Mouse (Mus musculus) kidney, postnatal 0 days (tissue): Measurements from ENCODE around the gene Rpl12. TPM values are rescaled to one million over a fixed set of nuclear protein-coding genes. Genes with fewer than 3 reads are reported as not detected.

Source experiments
- ATAC-seq: fragments of 200-750 bp; cut with Nextera tagmentation; replicated peaks from 2 replicates; pipeline ENCODE4 v1.8.0; 2017; ENCODE audit warnings: low read depth, moderate number of reproducible peaks, moderate TSS enrichment, moderate library complexity; ENCODE audit not compliant: low FRiP score
- DNase-seq: peaks from one replicate; pipeline ENCODE4 v3.0.0-alpha.2; 2016; ENCODE audit warnings: low spot score
- H3K27ac ChIP-seq: fragments of 300-500 bp; sonication (generic); 2 replicates; pipeline ENCODE4 v1.5.1; 2014; ENCODE audit warnings: mild to moderate bottlenecking
- H3K27me3 ChIP-seq: fragments of 300-500 bp; sonication (generic); 2 replicates; pipeline ENCODE4 v1.6.1; 2014; ENCODE audit warnings: low read length, mixed read lengths; ENCODE audit not compliant: insufficient read depth
- H3K36me3 ChIP-seq: fragments of 300-500 bp; sonication (generic); 2 replicates; pipeline ENCODE4 v1.6.1; 2014; ENCODE audit warnings: low read length, mixed read lengths; ENCODE audit not compliant: insufficient read depth
- H3K4me1 ChIP-seq: fragments of 300-500 bp; sonication (generic); replicated peaks from 2 replicates; pipeline ENCODE4 v1.6.1; 2014; ENCODE audit warnings: antibody characterized with exemption, low read length, mixed read lengths; ENCODE audit not compliant: insufficient read depth
- H3K4me2 ChIP-seq: fragments of 300-500 bp; sonication (generic); 2 replicates; pipeline ENCODE4 v1.6.1; 2014; ENCODE audit warnings: mild to moderate bottlenecking, low read length, moderate library complexity, mixed read lengths
- H3K4me3 ChIP-seq: fragments of 300-500 bp; sonication (generic); replicated peaks from 2 replicates; pipeline ENCODE4 v1.5.1; 2014; ENCODE audit warnings: low read depth, low read length
- H3K9ac ChIP-seq: fragments of 300-500 bp; sonication (generic); 2 replicates; pipeline ENCODE4 v1.6.1; 2014; ENCODE audit warnings: low read depth, low read length
- H3K9me3 ChIP-seq: fragments of 300-500 bp; sonication (generic); replicated peaks from 2 replicates; pipeline ENCODE4 v1.6.1; 2016; ENCODE audit warnings: low read length, inconsistent platforms, mixed read lengths
- CTCF ChIP-seq: IDR thresholded peaks from 2 replicates; pipeline ENCODE4 v1.5.1; 2016; ENCODE audit warnings: antibody characterized with exemption, low read depth, mild to moderate bottlenecking, moderate library complexity
- WGBS: fragments of 180-500 bp; shearing (Covaris S2); extraction: QIAGEN DNeasy Blood & Tissue Kit; methylation state at CpG from one replicate; pipeline ENCODE4 v1.1.7; 2014; 5-methylcytosine and 5-hydroxymethylcytosine counted together
- polyA plus RNA-seq: library from polyadenylated mRNA; unstranded; fragments of >200 nt; fragmentation: Nextera tagmentation; extraction: Ambion mirVana; gene quantifications from 2 replicates; pipeline ENCODE4 v1.2.1, GENCODE M21; 2015

Gene Rpl12
- polyA plus RNA-seq, 1 experiment from 2014 or later, result 195 TPM

- TF ChIP-seq CTCF, result no peak
- ATAC-seq (no peak; the same call in 1 of the 2 replicates), DNase-seq (no peak)
- Histone ChIP-seq H3K27ac (no peak overlapping the region), H3K27me3 (no peaks in the 10 kb centered on the region), H3K9me3 (no peaks in the 10 kb centered on the region), H3K4me2 (no peak overlapping the region), H3K36me3 (peaks cover 38% of the 10 kb centered on the region), H3K4me3 (no peak overlapping the region), H3K4me1 (no peaks in the 10 kb centered on the region), H3K9ac (no peak overlapping the region)
- 85% methylated on average over 11 of the region's 12 CpGs for WGBS
Observed at GRCm38 (mm10) chr2:32926330-32927075, 34.9 kb upstream of the Rpl12 start.

- WGBS, result 73% methylated on average over 15 of the region's 15 CpGs
- no peak for DNase-seq
- no peak overlapping the region for H3K4me3 ChIP-seq
- H3K27ac ChIP-seq, result no peak overlapping the region
- H3K4me1 ChIP-seq, result no peaks in the 10 kb centered on the region
- ATAC-seq, result 0 out of 2 replicates have a peak, but pooled peaks have one; percentile 2
- TF ChIP-seq CTCF, result no peak
- peaks cover 26% of the 10 kb centered on the region for H3K36me3 ChIP-seq
- H3K9me3 ChIP-seq, result no peaks in the 10 kb centered on the region
- no peak overlapping the region for H3K9ac ChIP-seq
- no peak overlapping the region for H3K4me2 ChIP-seq
- no peaks in the 10 kb centered on the region for H3K27me3 ChIP-seq
Observed at GRCm38 (mm10) chr2:32927624-32928234, 33.6 kb upstream of the Rpl12 start.

- no peak overlapping the region for H3K27ac ChIP-seq
Observed at GRCm38 (mm10) chr2:32928235-32928946, 33.0 kb upstream of the Rpl12 start.

GRCm38 (mm10) chr2:32928947-32929829, 32.2 kb upstream of the Rpl12 start:
- 84% methylated on average over 19 of the region's 19 CpGs for WGBS
- Histone ChIP-seq H3K4me2 (no peak overlapping the region), H3K27me3 (no peaks in the 10 kb centered on the region), H3K9me3 (no peaks in the 10 kb centered on the region), H3K4me1 (no peaks in the 10 kb centered on the region), H3K27ac (no peak overlapping the region), H3K9ac (no peak overlapping the region), H3K4me3 (no peak overlapping the region), H3K36me3 (0 out of 2 replicates have a peak, but pooled peaks cover 15% of the 10 kb centered on the region)
- TF ChIP-seq CTCF, result no peak
- DNase-seq, result no peak
- ATAC-seq, result no peak

More at GRCm38 (mm10) chr2:32928235-32928946, 33.0 kb upstream of the Rpl12 start:
- 26% methylated on average over 10 of the region's 10 CpGs for WGBS
- H3K4me3 ChIP-seq, result no peak overlapping the region
- H3K4me1 ChIP-seq, result no peaks in the 10 kb centered on the region
- ATAC-seq (peak; percentile 47), DNase-seq (peak; percentile 90)
- peak; percentile 92 for TF ChIP-seq CTCF
- H3K9ac ChIP-seq, result no peak overlapping the region
- H3K27me3 ChIP-seq, result no peaks in the 10 kb centered on the region
- H3K9me3 ChIP-seq, result no peaks in the 10 kb centered on the region
- peaks cover 19% of the 10 kb centered on the region for H3K36me3 ChIP-seq
- no peak overlapping the region for H3K4me2 ChIP-seq

- H3K36me3 ChIP-seq, result 0 out of 2 replicates have a peak, but pooled peaks cover 10% of the 10 kb centered on the region
- H3K4me1 ChIP-seq, result no peaks in the 10 kb centered on the region
- H3K4me2 ChIP-seq, result no peak overlapping the region
- no peak overlapping the region for H3K9ac ChIP-seq
- ATAC-seq, result no peak
- no peak for DNase-seq
- no peaks in the 10 kb centered on the region for H3K9me3 ChIP-seq
- WGBS, result 70% methylated on average over 7 of the region's 7 CpGs
- H3K27me3 ChIP-seq, result no peaks in the 10 kb centered on the region
- TF ChIP-seq CTCF, result no peak
- no peak overlapping the region for H3K4me3 ChIP-seq
- no peak overlapping the region for H3K27ac ChIP-seq
Observed at GRCm38 (mm10) chr2:32931730-32932129, 29.6 kb upstream of the Rpl12 start.
